Comparison of ENCODE assay signal across 9 mouse cellular contexts in the genomic region with DNA sequence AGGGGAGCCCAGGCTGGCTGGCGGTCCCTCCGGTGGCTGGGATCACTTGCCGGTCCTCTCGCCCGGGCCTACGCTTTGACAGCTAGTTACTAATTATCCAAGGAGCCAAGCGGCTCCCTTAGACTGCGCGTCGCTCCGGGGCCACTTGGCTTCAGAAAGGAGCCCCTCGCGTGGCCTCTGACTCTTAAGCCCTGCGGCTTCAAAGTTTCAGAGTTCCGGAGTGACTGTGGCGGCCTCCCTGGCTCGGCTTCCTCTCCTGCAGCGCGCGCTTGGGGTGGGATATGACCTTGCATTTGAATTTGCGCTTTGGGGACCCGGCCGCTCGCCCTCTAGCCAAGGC. TPM values are rescaled to one million over a fixed set of nuclear protein-coding genes. Genes with fewer than 3 reads are reported as not detected.
A peak's percentile ranks its signal among the peaks of the same experiment; 100 is the strongest.
DNase-seq lines count a peak whose midpoint lies in the region; ATAC-seq and TF ChIP-seq lines count a peak whose summit lies in the region.
"Had no signal": no experiment of that assay in that cellular context is flagged by ENCODE, and none has a peak within 500 bp of the region (broad histone marks: within the 10 kb centered on the region; RNA-seq: fewer than 3 reads in every experiment).

No protein-coding gene starts in this region.

- ATAC-seq in midbrain, embryonic 14.5 days (ENCODE audit: low FRiP score, low TSS enrichment): no peak
- no peak for ATAC-seq in midbrain, embryonic 16.5 days
- no peak for ATAC-seq in heart, embryonic 14.5 days (ENCODE audit: insufficient number of reproducible peaks, insufficient read depth, low FRiP score, low read depth)
- ATAC-seq in limb, embryonic 13.5 days (ENCODE audit: low FRiP score, low read depth): no peak

- peaks cover 75% of the 10 kb centered on the region for H3K27me3 ChIP-seq in midbrain, embryonic 14.5 days (ENCODE audit: control insufficient read depth, insufficient read depth, low read length)
- H3K27me3 ChIP-seq in midbrain, embryonic 16.5 days (ENCODE audit: control insufficient read depth, insufficient read depth, low read depth, low read length): peaks cover 43% of the 10 kb centered on the region
- H3K27me3 ChIP-seq in heart, embryonic 14.5 days (ENCODE audit: control insufficient read depth, insufficient read depth, low read length): peaks cover 84% of the 10 kb centered on the region
- H3K27me3 ChIP-seq in limb, embryonic 13.5 days: peaks cover 90% of the 10 kb centered on the region
- no peaks in the 10 kb centered on the region; the same call in 1 of the 2 replicates for H3K27me3 ChIP-seq in small intestine, adult 2 months (ENCODE audit: control insufficient read depth, insufficient read depth, low read length)

- no peaks in the 10 kb centered on the region for H3K9me3 ChIP-seq in midbrain, embryonic 14.5 days (ENCODE audit: control insufficient read depth, low read length)
- no peaks in the 10 kb centered on the region for H3K9me3 ChIP-seq in midbrain, embryonic 16.5 days (replicated peaks; ENCODE audit: control insufficient read depth, low read length, poor library complexity, severe bottlenecking)
- no peaks in the 10 kb centered on the region for H3K9me3 ChIP-seq in heart, embryonic 14.5 days (ENCODE audit: control insufficient read depth, low read length)
- no peaks in the 10 kb centered on the region for H3K9me3 ChIP-seq in limb, embryonic 13.5 days

- DNase-seq in midbrain, embryonic 14.5 days: peak; percentile 35
- DNase-seq in layer of hippocampus, postnatal 14 days (ENCODE audit: low spot score in 2 of 2): no peak
- no peak for DNase-seq in layer of hippocampus, adult 8-10 months (ENCODE audit: low spot score in 2 of 2)
- DNase-seq in left cerebral cortex, postnatal 4 days: no peak

- no peaks in the 10 kb centered on the region for H3K36me3 ChIP-seq in midbrain, embryonic 14.5 days (ENCODE audit: control insufficient read depth, insufficient read depth, low read length)
- H3K36me3 ChIP-seq in midbrain, embryonic 16.5 days (ENCODE audit: control insufficient read depth, insufficient read depth, low read length): no peaks in the 10 kb centered on the region
- no peaks in the 10 kb centered on the region for H3K36me3 ChIP-seq in heart, embryonic 14.5 days (ENCODE audit: control insufficient read depth, insufficient read depth, low read length)
- H3K36me3 ChIP-seq in limb, embryonic 13.5 days: no peaks in the 10 kb centered on the region
- H3K36me3 ChIP-seq in small intestine, adult 2 months (ENCODE audit: control insufficient read depth, insufficient read depth, low read length): no peaks in the 10 kb centered on the region; the same call in 1 of the 2 replicates

- H3K27ac ChIP-seq in midbrain, embryonic 14.5 days (replicated peaks; ENCODE audit: low read depth, low read length): no peak overlapping the region
- H3K27ac ChIP-seq in midbrain, embryonic 16.5 days (ENCODE audit: low read length): no peak overlapping the region
- no peak overlapping the region for H3K27ac ChIP-seq in heart, embryonic 14.5 days (replicated peaks in 1 of 2; ENCODE audit: control insufficient read depth in 1 of 2, insufficient read depth in 1 of 2, low read depth in 2 of 2, low read length in 2 of 2)
- no peak overlapping the region for H3K27ac ChIP-seq in limb, embryonic 13.5 days
- peak overlapping the region; percentile 65 for H3K27ac ChIP-seq in small intestine, adult 2 months (ENCODE audit: insufficient read depth, low read depth, low read length)

- peak; percentile 11; the same call in 1 of the 2 replicates for TF ChIP-seq POLR2A in small intestine, adult 2 months (IDR thresholded peaks at IDR 0.05; ENCODE audit: low read depth, low read length)

- intact Hi-C loops in left cerebral cortex, postnatal 4 days (cut with DNase I): no loop called here

- H3K4me2 ChIP-seq in midbrain, embryonic 14.5 days (ENCODE audit: low read length): no peak overlapping the region
- no peak overlapping the region for H3K4me2 ChIP-seq in midbrain, embryonic 16.5 days (ENCODE audit: low read length)
- H3K4me2 ChIP-seq in heart, embryonic 14.5 days (ENCODE audit: low read length): peak overlapping the region; percentile 24; the same call in 1 of the 2 replicates
- peak overlapping the region; percentile 43 for H3K4me2 ChIP-seq in limb, embryonic 13.5 days (replicated peaks)

- no peak overlapping the region for H3K4me3 ChIP-seq in midbrain, embryonic 14.5 days (replicated peaks; ENCODE audit: low read depth, low read length)
- no peak overlapping the region for H3K4me3 ChIP-seq in midbrain, embryonic 16.5 days (ENCODE audit: low read depth, low read length)
- H3K4me3 ChIP-seq in heart, embryonic 14.5 days (ENCODE audit: control insufficient read depth in 1 of 2, insufficient read depth in 1 of 2, low read depth in 1 of 2, low read length in 2 of 2): 0 out of 4 replicates have a peak overlapping the region, but pooled peaks of 1 of the 2 experiments have one; percentile 30
- peak overlapping the region; percentile 25 for H3K4me3 ChIP-seq in limb, embryonic 13.5 days
- H3K4me3 ChIP-seq in small intestine, adult 2 months (ENCODE audit: low read depth, low read length): peak overlapping the region; percentile 68

- no peak overlapping the region for H3K9ac ChIP-seq in midbrain, embryonic 14.5 days (replicated peaks; ENCODE audit: low read length)
- no peak overlapping the region for H3K9ac ChIP-seq in midbrain, embryonic 16.5 days (ENCODE audit: low read depth, low read length)
- no peak overlapping the region for H3K9ac ChIP-seq in heart, embryonic 14.5 days (ENCODE audit: low read length)
- H3K9ac ChIP-seq in limb, embryonic 13.5 days: no peak overlapping the region

- no peaks in the 10 kb centered on the region for H3K4me1 ChIP-seq in midbrain, embryonic 14.5 days (ENCODE audit: control insufficient read depth, insufficient read depth, low read length)
- H3K4me1 ChIP-seq in midbrain, embryonic 16.5 days (ENCODE audit: control insufficient read depth, insufficient read depth, low read length): no peaks in the 10 kb centered on the region; the same call in 1 of the 2 replicates
- peaks cover 6 to 28% of the 10 kb centered on the region in 2 experiments; a peak in 3 of 4 replicates for H3K4me1 ChIP-seq in heart, embryonic 14.5 days (ENCODE audit: control insufficient read depth in 2 of 2, insufficient read depth in 2 of 2, low read length in 2 of 2)
- H3K4me1 ChIP-seq in limb, embryonic 13.5 days: peaks cover 37% of the 10 kb centered on the region
- H3K4me1 ChIP-seq in small intestine, adult 2 months (ENCODE audit: control insufficient read depth, insufficient read depth, insufficient read length, low read length): no peaks in the 10 kb centered on the region; the same call in 1 of the 2 replicates

- TF ChIP-seq CTCF in small intestine, adult 2 months (IDR thresholded peaks at IDR 0.05; ENCODE audit: extremely low read depth, insufficient read length, insufficient replicate concordance, low read depth, low read length): no peak

- 1% methylated on average over 24 of the region's 24 CpGs for WGBS in midbrain, embryonic 14.5 days
- WGBS in midbrain, embryonic 16.5 days: 1% methylated on average over 24 of the region's 24 CpGs
- 2% methylated on average over 24 of the region's 24 CpGs for WGBS in heart, embryonic 14.5 days
- WGBS in limb, embryonic 13.5 days: under 1% methylated on average over 24 of the region's 24 CpGs
- WGBS in small intestine, adult 2 months: 1% methylated on average over 24 of the region's 24 CpGs

RNA-seq across cellular contexts. Expression of gene Hnf1b, which starts 2.1 kb away (rescaled TPM):
- polyA plus RNA-seq in midbrain, embryonic 14.5 days (2014; fragmentation: Nextera tagmentation; extraction: Ambion mirVana): 0.12 TPM in 2 replicates
- polyA plus RNA-seq in midbrain, embryonic 16.5 days (2015; fragmentation: Nextera tagmentation; extraction: Ambion mirVana): 0.13 TPM in 1 of 2 replicates, not detected in the other
- 0.11 TPM in 1 of 2 replicates, not detected in the other for polyA plus RNA-seq in heart, embryonic 14.5 days (2014; fragmentation: Nextera tagmentation; extraction: Ambion mirVana)
- polyA plus RNA-seq in limb, embryonic 13.5 days (2015; fragmentation: Nextera tagmentation; extraction: Ambion mirVana): not detected in 2 replicates
- 10.9 and 23.3 TPM in 2 replicates for polyA plus RNA-seq in small intestine, adult 2 months (2012; rRNA removed)
- total RNA-seq in layer of hippocampus, postnatal 14 days (2021): under 1 TPM; 0.23 to 0.31 TPM
- under 1 TPM in 3 of 4 experiments, not detected in 1; 0.32 to 0.66 (median 0.63) TPM for total RNA-seq in layer of hippocampus, adult 8-10 months (2022)
- not detected for total RNA-seq in left cerebral cortex, postnatal 4 days (2021)
- total RNA-seq: heart, postnatal 10 days had no signal

Comparison
In these comparisons a context has a peak if more than half of its experiments do, and no peak if none do; other contexts are left out.
1. H3K4me2 ChIP-seq: peak in heart, embryonic 14.5 days (single experiment) and limb, embryonic 13.5 days (single experiment); none in midbrain, embryonic 14.5 days (single experiment) and midbrain, embryonic 16.5 days (single experiment).
2. H3K4me3 ChIP-seq: peak in limb, embryonic 13.5 days (single experiment) and small intestine, adult 2 months (single experiment); none in midbrain, embryonic 14.5 days (single experiment) and midbrain, embryonic 16.5 days (single experiment).
3. RNA of gene Hnf1b, which starts 2.1 kb away (polyA plus RNA-seq): 10.9 to 23.3 TPM in small intestine, adult 2 months; 0.13 TPM in midbrain, embryonic 16.5 days, 0.12 TPM in midbrain, embryonic 14.5 days, 0.11 TPM in heart, embryonic 14.5 days and not detected in limb, embryonic 13.5 days; every median in the first group is over 10 times any median in the second.